Mouse (Mus musculus) embryo, embryonic 9.5 days (tissue): Measurements from ENCODE around the gene Cops7a.
A peak's percentile ranks its signal among the peaks of the same experiment; 100 is the strongest.

Experiments
- DNase-seq: peaks from one replicate; pipeline ENCODE4 v3.0.0-alpha.2; 2017; ENCODE audit errors: extremely low spot score

The Cops7a gene

DNA sequence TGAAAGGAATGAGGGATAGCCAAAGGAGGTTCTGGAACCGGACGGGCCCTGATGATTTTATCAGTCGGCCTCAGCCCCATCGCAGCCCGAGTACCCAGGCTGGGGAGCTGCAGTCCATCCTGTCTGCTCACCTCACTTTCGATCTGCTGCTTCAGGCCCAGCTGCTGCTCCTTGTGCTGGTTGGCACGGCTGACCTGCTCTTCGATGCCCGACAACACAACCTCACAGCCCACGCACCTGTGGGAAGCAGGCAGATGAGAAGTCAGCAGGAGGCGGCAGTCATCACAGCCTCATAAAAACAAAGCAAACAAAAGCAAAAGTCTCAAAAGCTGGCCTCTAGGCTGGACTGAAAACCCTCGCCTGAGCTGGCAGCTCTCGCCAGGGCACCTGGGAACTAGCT lies 5.4 kb downstream of the Cops7a start:
- DNase-seq, result no peak

- DNase-seq, result no peak
Observed at GRCm38 (mm10) chr6:124958127-124958526, 7.2 kb downstream of the Cops7a start.

GRCm38 (mm10) chr6:124955212-124955611 lies 10.1 kb downstream of the Cops7a start:
- DNase-seq, result no peak

- DNase-seq, result no peak
Observed at GRCm38 (mm10) chr6:124953991-124954715, 11.2 kb downstream of the Cops7a start.

DNA sequence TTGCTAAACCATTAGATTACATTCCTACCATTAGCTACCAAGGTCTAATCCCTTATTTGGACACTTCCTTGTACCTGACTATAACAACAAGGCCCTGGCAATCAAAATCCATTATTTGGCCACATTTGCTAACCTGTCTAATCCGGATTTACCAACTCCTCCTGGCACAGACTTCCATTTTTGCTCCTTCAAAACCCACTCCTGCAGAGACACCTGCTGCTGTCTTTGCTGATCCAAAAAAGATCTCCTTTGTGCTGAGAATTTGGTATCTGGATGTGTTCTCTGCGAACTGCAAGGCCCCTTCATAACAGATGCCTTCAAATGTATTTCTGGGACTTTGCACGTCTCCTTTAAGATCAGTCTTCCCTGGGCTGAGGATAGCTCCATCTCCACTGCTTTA lies 21.8 kb downstream of the Cops7a start:
- no peak for DNase-seq

GRCm38 (mm10) chr6:124941679-124942078 lies 23.7 kb downstream of the Cops7a start:
- DNase-seq, result no peak

- no peak for DNase-seq
Observed at GRCm38 (mm10) chr6:124938554-124938953, 26.8 kb downstream of the Cops7a start.

DNA sequence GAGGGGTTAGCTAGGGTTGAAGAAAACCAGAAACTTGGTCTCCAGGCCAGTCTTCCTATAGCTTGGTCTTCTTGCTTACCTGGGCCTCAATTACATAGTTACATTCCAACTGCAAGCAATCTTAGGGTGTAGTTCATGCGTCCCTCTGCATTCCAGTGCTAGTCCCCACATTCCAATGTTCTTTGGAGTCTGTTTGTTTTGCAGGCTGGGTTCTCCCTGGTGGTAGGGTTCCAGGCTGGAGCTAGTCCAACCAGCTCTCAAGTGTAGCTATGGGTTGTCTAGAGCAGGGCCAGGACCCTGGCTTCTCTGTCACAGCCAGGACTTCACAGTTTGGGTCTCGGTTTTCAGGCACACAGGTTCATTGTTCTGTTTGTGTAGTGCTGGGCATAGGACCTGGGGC lies 27.8 kb downstream of the Cops7a start:
- no peak for DNase-seq

GRCm38 (mm10) chr6:124936681-124937080 lies 28.7 kb downstream of the Cops7a start:
- no peak for DNase-seq

DNA sequence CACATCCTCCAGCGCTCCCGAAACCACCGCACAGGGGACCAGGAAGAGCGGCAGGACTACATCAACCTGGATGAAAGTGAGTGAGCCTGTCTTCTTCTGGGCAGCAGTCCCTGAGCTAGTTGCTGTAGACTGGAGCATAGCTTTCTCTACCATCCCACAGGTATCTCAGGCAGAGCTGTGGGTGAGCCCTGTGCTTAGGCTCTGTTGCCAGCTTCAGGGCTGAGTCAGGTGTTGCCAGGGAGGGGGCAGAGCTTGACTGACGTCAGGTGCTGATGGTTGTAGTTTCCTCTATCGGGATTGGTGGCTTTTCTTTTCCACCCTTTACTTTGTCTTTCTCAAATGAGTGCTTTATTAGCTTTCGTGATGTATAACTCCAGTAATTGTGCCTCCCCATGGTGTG lies 30.7 kb downstream of the Cops7a start:
- no peak for DNase-seq

- DNase-seq, result no peak
Observed at GRCm38 (mm10) chr6:124933127-124933526, 32.2 kb downstream of the Cops7a start.

GRCm38 (mm10) chr6:124932314-124932695 lies 33.0 kb downstream of the Cops7a start:
- DNase-seq, result no peak

DNA sequence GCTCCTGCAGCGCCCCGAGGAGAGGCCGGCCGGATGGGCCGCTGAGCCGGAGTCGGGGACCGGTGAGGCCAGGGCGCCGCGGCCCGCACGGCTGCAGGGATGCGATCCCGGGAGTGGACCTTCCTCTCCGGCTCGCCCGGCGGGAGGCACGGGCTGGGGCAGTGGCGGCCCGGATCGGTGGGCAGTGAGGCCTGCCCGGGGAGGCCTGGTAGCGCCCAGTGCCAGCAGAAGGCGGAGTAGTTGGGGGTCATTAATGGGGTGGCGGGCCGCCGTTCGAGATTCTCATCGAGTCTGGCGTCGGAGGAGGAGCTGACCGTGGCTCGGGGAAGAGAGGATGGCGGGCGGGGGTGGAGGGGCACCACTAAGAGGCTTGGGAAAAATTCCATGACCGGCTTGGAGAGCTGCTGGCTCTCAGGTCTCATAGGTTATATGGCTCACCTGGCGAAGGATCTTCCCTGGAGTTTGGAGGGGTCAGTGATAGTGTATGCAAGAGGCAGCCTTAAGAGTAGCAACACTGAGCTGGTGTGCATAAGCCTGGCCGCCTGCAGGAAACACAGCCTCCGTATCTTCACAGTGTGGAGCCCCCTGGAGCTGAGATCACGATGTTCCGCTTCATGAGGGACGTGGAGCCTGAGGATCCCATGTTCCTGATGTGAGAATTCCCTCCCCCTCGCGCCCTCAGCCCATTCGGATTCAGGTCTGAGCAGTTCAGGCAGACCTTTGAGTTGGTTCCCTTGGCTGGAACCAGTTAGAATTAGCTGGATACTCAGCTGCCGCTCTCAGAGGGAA lies 33.6 kb downstream of the Cops7a start:
- no peak for DNase-seq

DNA sequence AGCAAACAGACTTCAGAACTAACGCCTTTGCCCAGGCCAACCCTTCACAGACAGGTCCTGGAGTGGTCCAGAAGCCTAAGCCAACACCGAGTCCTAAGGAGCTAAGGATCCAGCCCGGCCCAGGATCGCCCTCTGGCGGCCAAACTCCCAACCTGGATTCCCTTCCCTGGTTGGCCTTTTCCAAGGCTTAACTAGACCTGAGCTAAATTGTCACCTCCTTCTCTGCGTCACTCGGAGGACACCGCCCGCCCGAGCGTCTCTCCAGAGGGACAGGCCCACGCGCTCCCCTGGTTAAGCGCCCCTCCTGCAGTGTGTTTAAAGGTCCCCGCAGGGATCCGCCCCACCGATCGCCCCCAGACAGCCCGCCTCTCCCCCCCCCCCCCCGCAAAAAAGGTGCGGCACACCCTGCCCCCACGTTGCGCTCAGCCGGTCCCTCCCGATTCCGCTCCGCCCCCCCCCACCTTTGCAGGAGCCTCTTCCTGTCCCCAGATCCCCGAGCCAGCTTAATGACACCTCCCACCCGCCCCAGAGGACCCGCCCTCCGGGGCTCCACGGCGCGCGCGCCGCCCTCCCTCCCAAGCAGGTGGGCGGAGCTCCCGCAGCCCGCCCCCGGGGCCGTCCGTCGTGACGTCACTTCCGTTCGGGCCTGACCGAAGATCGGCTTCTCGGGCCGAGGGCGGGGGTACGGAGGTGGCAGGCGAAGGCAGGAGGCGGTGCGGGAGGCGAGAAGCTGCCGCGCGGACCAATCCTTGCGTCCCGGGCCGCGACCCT lies 34.4 kb downstream of the Cops7a start, which contains the start of gene Mlf2:
Mlf2 (plus strand) TSS at position 633 of the 771 bp plus-strand sequence.
- peak; percentile 99 for DNase-seq

DNA sequence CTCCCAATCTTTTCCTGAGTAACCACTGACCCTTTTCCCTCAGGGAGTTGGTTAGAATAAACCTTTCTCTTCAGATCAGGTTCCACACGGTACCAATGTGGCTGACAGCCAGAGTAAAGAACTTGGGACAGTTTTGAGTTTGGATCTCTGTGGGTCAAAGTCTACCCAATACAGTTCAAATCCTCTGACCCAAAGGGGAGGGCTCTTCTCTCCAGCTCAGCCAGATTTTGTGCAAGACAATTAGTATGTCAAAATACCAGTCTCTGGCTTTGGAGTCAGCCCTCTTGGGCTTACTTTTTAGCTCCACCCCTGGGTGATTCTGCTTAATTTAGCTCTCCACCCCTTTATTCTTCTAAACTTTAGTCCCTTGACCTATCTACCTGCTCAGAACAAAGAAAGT lies 35.1 kb downstream of the Cops7a start:
- DNase-seq, result no peak

- no peak for DNase-seq
Observed at GRCm38 (mm10) chr6:124925941-124926340, 39.4 kb downstream of the Cops7a start.

- no peak for DNase-seq
Observed at GRCm38 (mm10) chr6:124925173-124925793, 40.1 kb downstream of the Cops7a start.

- DNase-seq, result no peak
Observed at GRCm38 (mm10) chr6:124921539-124921938, 43.8 kb downstream of the Cops7a start.

DNA sequence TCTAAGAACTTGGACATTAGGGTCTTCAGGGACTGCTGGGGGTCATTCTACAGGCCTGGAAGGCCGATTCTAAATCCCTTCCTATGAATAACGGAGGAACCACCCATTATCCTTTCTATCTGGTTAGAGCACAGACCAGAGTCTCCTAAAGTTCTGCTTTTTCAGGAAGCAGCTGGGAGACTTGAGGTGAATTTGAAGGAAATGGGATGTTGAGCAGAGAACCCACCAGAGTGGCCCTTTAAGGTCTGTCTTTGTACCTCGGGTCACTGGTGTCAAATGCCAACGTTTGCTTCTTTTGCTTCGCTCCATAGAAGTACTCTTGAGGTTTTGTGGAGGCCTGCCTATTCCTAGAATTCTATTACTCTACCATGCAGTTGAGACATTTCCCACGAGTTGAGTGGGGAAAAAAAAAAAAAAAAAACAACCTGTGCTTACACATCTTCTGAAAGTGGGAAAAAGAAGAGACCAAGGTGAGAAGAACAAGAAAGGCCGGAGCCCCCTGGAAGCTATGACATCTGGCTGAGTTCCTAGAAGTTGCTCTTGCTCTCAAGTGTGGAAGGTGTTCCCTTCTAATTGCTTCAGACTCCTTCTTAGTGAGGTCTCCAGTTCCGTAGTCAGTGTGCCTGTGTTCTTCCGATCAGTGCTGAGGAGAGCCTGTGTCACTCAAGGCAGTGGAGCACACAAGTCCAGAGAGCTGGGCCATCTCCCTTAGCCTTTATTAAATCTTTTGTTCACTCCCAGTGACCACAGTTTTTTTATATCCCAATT lies 44.8 kb downstream of the Cops7a start:
- peak; percentile 12 for DNase-seq

GRCm38 (mm10) chr6:124919695-124920317 lies 45.5 kb downstream of the Cops7a start, which contains the start of gene Ptms:
Gene Ptms, minus strand, starts transcription at chr6:124920103.
- peak; percentile 98 for DNase-seq
